Mouse (Mus musculus) liver, postnatal 0 days (tissue): Measurements from ENCODE around the gene Mdga1. TPM values are rescaled to one million over a fixed set of nuclear protein-coding genes. Genes with fewer than 3 reads are reported as not detected.

Experiments
- ATAC-seq: fragments of 200-750 bp; cut with Nextera tagmentation; 2 replicates; pipeline ENCODE4 v1.8.0; 2017; ENCODE audit warnings: mild to moderate bottlenecking, moderate library complexity
- DNase-seq: peaks from one replicate; pipeline ENCODE4 v3.0.0-alpha.2; 2016
- H3K27ac ChIP-seq: fragments of 300-500 bp; sonication (generic); 2 replicates; pipeline ENCODE4 v1.5.1; 2014; ENCODE audit warnings: antibody characterized with exemption, moderate library complexity, mild to moderate bottlenecking, low read depth
- H3K27me3 ChIP-seq: fragments of 300-500 bp; sonication (generic); 2 replicates; pipeline ENCODE4 v1.6.1; 2014; ENCODE audit warnings: low read length, control low read depth, mixed read lengths; ENCODE audit not compliant: insufficient read depth
- H3K36me3 ChIP-seq: fragments of 300-500 bp; sonication (generic); replicated peaks from 2 replicates; pipeline ENCODE4 v1.6.1; 2014; ENCODE audit warnings: mild to moderate bottlenecking, control low read depth, low read length, moderate library complexity, mixed read lengths; ENCODE audit not compliant: insufficient read depth
- H3K4me1 ChIP-seq: fragments of 300-500 bp; sonication (generic); 2 replicates; pipeline ENCODE4 v1.6.1; 2014; ENCODE audit warnings: antibody characterized with exemption, mild to moderate bottlenecking, control low read depth; ENCODE audit not compliant: insufficient read depth
- H3K4me2 ChIP-seq: fragments of 300-500 bp; sonication (generic); 2 replicates; pipeline ENCODE4 v1.6.1; 2014; ENCODE audit warnings: low read depth, mild to moderate bottlenecking, low read length, moderate library complexity, mixed read lengths
- H3K4me3 ChIP-seq: fragments of 300-500 bp; sonication (generic); 2 replicates; pipeline ENCODE4 v1.5.1; 2014; ENCODE audit warnings: low read depth, low read length
- H3K9ac ChIP-seq: fragments of 300-500 bp; sonication (generic); replicated peaks from 2 replicates; pipeline ENCODE4 v1.6.1; 2014; ENCODE audit warnings: mild to moderate bottlenecking, moderate library complexity
- H3K9me3 ChIP-seq: fragments of 300-500 bp; sonication (generic); 2 replicates; pipeline ENCODE4 v1.6.1; 2016; ENCODE audit warnings: mild to moderate bottlenecking, control low read depth, low read length, mixed read lengths
- CTCF ChIP-seq: sonication (generic); IDR thresholded peaks from 2 replicates; pipeline ENCODE4 v1.5.1; 2016; ENCODE audit warnings: antibody characterized with exemption, low read depth
- EP300 ChIP-seq: IDR thresholded peaks from 2 replicates; pipeline ENCODE4 v1.6.1; 2016; ENCODE audit warnings: antibody characterized with exemption, low read depth, mild to moderate bottlenecking
- WGBS: fragments of 180-500 bp; shearing (Covaris S2); extraction: QIAGEN DNeasy Blood & Tissue Kit; methylation state at CpG from one replicate; pipeline ENCODE4 v1.1.7; 2014; ENCODE audit not compliant: insufficient replicate concordance; 5-methylcytosine and 5-hydroxymethylcytosine counted together
- polyA plus RNA-seq: library from polyadenylated mRNA; unstranded; fragments of >200 nt; fragmentation: Nextera tagmentation; extraction: Ambion mirVana; gene quantifications from 2 replicates; pipeline ENCODE4 v1.2.1, GENCODE M21; 2015

Gene Mdga1
- polyA plus RNA-seq, 1 experiment from 2014 or later, result 2.0 TPM

DNA sequence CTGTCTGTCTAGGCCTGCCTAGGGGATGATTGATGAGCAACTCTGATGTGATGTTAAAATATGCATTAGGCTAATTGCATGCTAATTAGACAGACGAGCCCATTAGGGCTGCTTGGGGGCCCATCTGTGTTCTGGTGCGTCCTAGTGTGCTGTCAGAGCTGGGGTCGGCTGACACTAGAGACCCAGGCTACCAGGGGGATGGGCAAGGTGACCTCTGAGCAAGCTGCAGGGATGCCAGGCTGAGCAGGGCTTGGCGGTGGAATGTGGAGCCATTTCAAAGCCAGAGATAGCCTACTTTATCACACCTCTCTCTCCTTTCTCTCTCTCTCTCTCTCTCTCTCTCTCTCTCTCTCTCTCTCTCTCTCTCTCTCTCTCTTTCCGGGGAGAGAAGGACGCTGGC lies 49.8 kb downstream of the Mdga1 start:
- Histone ChIP-seq H3K4me3 (no peak overlapping the region), H3K36me3 (no peaks in the 10 kb centered on the region), H3K27me3 (no peaks in the 10 kb centered on the region), H3K4me1 (no peaks in the 10 kb centered on the region), H3K9me3 (no peaks in the 10 kb centered on the region), H3K27ac (no peak overlapping the region), H3K9ac (no peak overlapping the region), H3K4me2 (no peak overlapping the region)
- no peak for ATAC-seq
- WGBS, result 62% methylated on average over 6 of the region's 6 CpGs
- DNase-seq, result no peak
- no peak for TF ChIP-seq EP300
- no peak for TF ChIP-seq CTCF

DNA sequence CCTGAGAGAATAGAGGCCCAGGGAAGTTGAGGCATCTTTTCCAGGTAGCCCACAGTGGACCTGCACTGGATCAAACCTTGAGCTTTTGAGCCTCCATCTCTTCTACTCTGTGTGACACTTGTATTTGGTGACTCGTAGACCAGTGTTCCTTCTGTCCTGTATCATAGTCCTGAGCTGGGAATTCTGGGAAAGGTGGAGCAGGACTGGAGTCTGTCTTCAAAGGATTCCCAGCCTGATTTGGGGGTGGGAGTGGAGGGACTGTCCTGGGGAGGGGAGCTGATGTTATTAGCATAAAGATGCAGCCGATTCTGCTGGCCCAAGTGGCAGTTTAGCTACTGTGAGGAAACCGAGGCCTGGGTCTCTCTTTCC lies 50.4 kb downstream of the Mdga1 start:
- Histone ChIP-seq H3K4me3 (no peak overlapping the region), H3K4me2 (no peak overlapping the region), H3K27ac (no peak overlapping the region), H3K36me3 (no peaks in the 10 kb centered on the region), H3K27me3 (no peaks in the 10 kb centered on the region), H3K9ac (no peak overlapping the region), H3K9me3 (no peaks in the 10 kb centered on the region), H3K4me1 (no peaks in the 10 kb centered on the region)
- ATAC-seq (no peak), DNase-seq (no peak)
- 77% methylated on average over 3 of the region's 3 CpGs for WGBS
- TF ChIP-seq EP300 (no peak), CTCF (no peak)

DNA sequence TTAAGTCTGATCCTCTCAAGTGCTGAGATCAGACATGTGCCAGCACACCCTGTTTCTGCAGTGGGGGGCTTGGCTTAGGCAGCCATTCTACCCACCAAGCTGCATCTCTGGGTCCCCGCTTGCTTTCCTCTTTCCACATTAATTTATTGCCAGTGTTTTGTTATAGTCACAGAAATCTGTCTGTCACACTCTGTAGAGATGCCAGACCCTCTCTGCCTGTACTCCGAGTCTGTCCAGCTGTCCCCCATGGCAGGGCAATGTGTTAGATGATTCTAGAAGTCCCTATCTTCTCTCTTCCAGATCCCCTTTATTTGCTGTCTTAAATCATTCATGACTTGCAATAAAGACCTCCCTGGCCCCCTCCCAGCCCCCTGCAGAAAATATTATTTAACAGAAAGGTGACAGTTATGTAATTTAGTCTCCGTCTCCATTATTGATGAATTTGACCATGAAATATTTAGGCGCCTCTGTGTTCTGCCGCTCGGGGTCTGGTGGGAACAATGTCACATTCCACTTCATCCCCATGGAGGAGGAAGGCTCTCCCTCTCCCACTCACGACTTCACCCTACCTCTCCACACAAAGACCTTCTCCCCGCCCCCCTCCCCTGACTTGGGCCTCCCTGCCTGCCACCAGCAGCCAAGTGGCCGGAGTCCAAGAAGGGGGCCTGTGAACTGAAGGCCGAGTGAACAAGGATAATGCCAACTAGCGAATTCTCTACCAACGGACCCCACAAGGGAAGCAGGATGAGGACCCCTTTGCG lies 50.9 kb downstream of the Mdga1 start:
- no peak overlapping the region for H3K4me3 ChIP-seq
- no peak for DNase-seq
- H3K4me2 ChIP-seq, result no peak overlapping the region
- H3K27me3 ChIP-seq, result no peaks in the 10 kb centered on the region
- H3K4me1 ChIP-seq, result no peaks in the 10 kb centered on the region
- WGBS, result 76% methylated on average over 13 of the region's 13 CpGs
- no peak for ATAC-seq
- no peaks in the 10 kb centered on the region for H3K36me3 ChIP-seq
- TF ChIP-seq CTCF, result no peak
- TF ChIP-seq EP300, result no peak
- no peaks in the 10 kb centered on the region for H3K9me3 ChIP-seq
- no peak overlapping the region for H3K27ac ChIP-seq
- no peak overlapping the region for H3K9ac ChIP-seq

DNA sequence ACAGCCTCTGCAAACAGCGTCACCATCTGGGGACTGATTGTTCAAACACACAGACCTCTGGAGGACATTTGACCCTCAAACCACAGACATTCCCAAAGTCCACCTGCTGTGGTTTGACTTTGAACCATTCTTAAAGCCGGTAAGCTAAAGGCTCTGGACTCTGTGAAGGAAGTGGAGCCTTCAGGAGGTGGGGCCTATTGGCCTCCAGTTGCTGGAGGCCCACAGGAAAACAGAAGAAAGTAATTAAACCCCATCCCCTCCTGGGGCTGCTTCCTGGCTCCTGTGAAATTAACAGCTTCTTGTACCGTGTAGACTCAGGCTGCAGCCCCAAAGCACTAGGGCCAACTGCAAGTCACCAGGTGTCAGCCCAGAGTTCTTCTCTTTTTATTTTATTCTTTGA lies 52.9 kb downstream of the Mdga1 start:
- Histone ChIP-seq H3K9ac (no peak overlapping the region), H3K4me3 (no peak overlapping the region), H3K4me2 (no peak overlapping the region), H3K4me1 (no peaks in the 10 kb centered on the region), H3K9me3 (no peaks in the 10 kb centered on the region), H3K36me3 (no peaks in the 10 kb centered on the region), H3K27me3 (no peaks in the 10 kb centered on the region), H3K27ac (no peak overlapping the region)
- ATAC-seq (no peak), DNase-seq (no peak)
- TF ChIP-seq EP300 (no peak), CTCF (no peak)
- 6% methylated on average over 3 of the region's 3 CpGs for WGBS

DNA sequence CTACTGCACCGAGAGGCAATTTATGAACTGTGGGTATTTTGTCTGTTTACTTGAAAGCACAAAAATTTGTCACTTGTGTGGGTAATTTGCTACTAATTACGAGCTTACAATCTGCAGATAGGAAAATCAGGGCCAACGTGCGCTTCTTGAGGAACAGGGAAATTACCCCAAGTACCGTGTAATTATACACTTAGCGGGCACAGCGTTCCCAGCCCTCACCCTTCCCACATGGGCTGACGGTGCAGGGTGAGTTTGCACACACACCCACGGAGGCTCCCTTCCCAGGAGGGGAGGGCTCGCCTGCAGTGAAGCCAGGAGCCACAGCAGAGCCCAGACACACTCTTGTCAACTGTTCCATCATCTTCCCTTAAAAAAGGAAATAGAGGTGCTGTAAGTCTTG lies 54.1 kb downstream of the Mdga1 start:
- no peaks in the 10 kb centered on the region for H3K4me1 ChIP-seq
- H3K27ac ChIP-seq, result no peak overlapping the region
- ATAC-seq (no peak), DNase-seq (no peak)
- WGBS, result 74% methylated on average over 10 of the region's 10 CpGs
- H3K27me3 ChIP-seq, result no peaks in the 10 kb centered on the region
- H3K36me3 ChIP-seq, result no peaks in the 10 kb centered on the region
- no peak overlapping the region for H3K9ac ChIP-seq
- H3K9me3 ChIP-seq, result no peaks in the 10 kb centered on the region
- no peak overlapping the region for H3K4me3 ChIP-seq
- H3K4me2 ChIP-seq, result no peak overlapping the region
- TF ChIP-seq CTCF (no peak), EP300 (no peak)

DNA sequence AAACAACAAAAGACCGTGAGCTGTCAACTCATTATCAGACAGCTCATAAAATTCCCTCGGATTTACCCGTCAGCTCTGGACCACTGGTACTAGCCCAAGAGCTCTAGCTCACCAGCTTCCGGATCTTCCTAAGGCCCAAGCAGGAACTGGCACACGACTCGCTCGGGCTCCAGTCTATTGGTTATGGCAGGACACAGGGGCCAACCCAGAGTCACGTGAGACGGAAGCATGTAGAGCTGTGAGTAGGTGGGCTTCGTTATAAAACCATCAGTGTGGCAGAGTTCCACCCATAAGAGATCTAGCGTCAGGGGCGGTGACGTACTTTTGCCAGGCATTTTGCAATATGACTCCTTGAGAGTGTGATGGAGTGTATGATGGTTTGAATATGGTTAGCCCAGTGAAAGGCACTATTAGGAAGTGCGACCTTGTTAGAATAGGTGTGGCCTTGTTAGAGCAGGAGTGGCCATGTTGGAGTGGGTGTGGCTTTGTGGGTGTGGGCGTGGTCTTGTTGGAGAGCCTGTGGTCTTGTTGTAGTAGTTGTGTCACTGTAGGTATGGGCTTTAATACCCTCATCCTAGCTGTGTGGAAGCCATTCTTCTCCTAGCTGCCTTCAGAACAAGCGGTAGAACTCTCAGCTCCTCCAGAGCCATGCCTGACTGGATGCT lies 56.5 kb downstream of the Mdga1 start:
- no peak overlapping the region for H3K4me3 ChIP-seq
- no peaks in the 10 kb centered on the region for H3K9me3 ChIP-seq
- WGBS, result 84% methylated on average over 16 of the region's 16 CpGs
- no peaks in the 10 kb centered on the region for H3K27me3 ChIP-seq
- no peak overlapping the region for H3K9ac ChIP-seq
- ATAC-seq (no peak), DNase-seq (no peak)
- no peak overlapping the region for H3K4me2 ChIP-seq
- no peaks in the 10 kb centered on the region for H3K4me1 ChIP-seq
- TF ChIP-seq EP300 (no peak), CTCF (no peak)
- no peak overlapping the region for H3K27ac ChIP-seq
- no peaks in the 10 kb centered on the region for H3K36me3 ChIP-seq
